Mouse (Mus musculus) liver, adult 2 months (tissue): Measurements from ENCODE around the gene Ocln. TPM values are rescaled to one million over a fixed set of nuclear protein-coding genes. Genes with fewer than 3 reads are reported as not detected.
A peak's percentile ranks its signal among the peaks of the same experiment; 100 is the strongest.
"Not testable (repeated sequence)": the region's sequence is repeated elsewhere in the genome, so short reads cannot be mapped to it uniquely, and the experiment has no call there.

ENCODE experiments used
- DNase-seq: peaks from one replicate; pipeline ENCODE4 v3.0.0-alpha.2; 2011; ENCODE audit warnings: low read depth, low spot score; ENCODE audit errors: extremely low read depth
- H3K27ac ChIP-seq: fragments of 200-500 bp; replicated peaks from 2 replicates; pipeline ENCODE4 v1.5.1; 2012; ENCODE audit warnings: low read depth, mild to moderate bottlenecking, control low read depth, inconsistent platforms, low read length; ENCODE audit not compliant: insufficient read depth
- H3K27me3 ChIP-seq: fragments of 200-500 bp; 2 replicates; pipeline ENCODE4 v1.6.1; 2012; ENCODE audit warnings: mild to moderate bottlenecking, moderate library complexity, low read length, inconsistent platforms; ENCODE audit not compliant: control insufficient read depth, insufficient read depth
- H3K36me3 ChIP-seq: fragments of 200-500 bp; 2 replicates; pipeline ENCODE4 v1.6.1; 2012; ENCODE audit warnings: low read length, inconsistent platforms; ENCODE audit not compliant: control insufficient read depth, insufficient read depth
- H3K4me1 ChIP-seq: fragments of 200-500 bp; 2 replicates; pipeline ENCODE4 v1.6.1; 2011; ENCODE audit warnings: low read length; ENCODE audit not compliant: control insufficient read depth, insufficient read depth
- H3K4me3 ChIP-seq: fragments of 200-500 bp; 2 replicates; pipeline ENCODE4 v1.5.1; 2011; ENCODE audit warnings: low read depth, mild to moderate bottlenecking, control low read depth, low read length, moderate library complexity; ENCODE audit not compliant: insufficient read depth
- H3K79me2 ChIP-seq: fragments of 200-500 bp; 2 replicates; pipeline ENCODE4 v1.6.1; 2012; ENCODE audit warnings: inconsistent platforms, mild to moderate bottlenecking, low read length, moderate library complexity; ENCODE audit not compliant: control insufficient read depth, insufficient read depth
- H3K9ac ChIP-seq: fragments of 200-500 bp; 2 replicates; pipeline ENCODE4 v1.6.1; 2012; ENCODE audit warnings: low read depth, mild to moderate bottlenecking, control low read depth, inconsistent platforms, low read length
- CTCF ChIP-seq: fragments of 200-500 bp; IDR thresholded peaks from 2 replicates; pipeline ENCODE4 v1.5.1; 2011; ENCODE audit warnings: low read depth, low read length, control low read depth
- POLR2A ChIP-seq: fragments of 200-500 bp; IDR thresholded peaks from 2 replicates; pipeline ENCODE4 v1.6.1; 2011; ENCODE audit warnings: low read length, control low read depth; ENCODE audit not compliant: insufficient read depth; ENCODE audit errors: extremely low read depth
- WGBS: fragments of 180-500 bp; shearing (Covaris S2); methylation state at CpG from one replicate; pipeline ENCODE4 v1.1.7; 2018; 5-methylcytosine and 5-hydroxymethylcytosine counted together
- polyA plus RNA-seq: library from polyadenylated mRNA; depleted of rRNA; stranded (reverse); fragments of >200 nt; gene quantifications from 2 replicates; pipeline ENCODE4 v1.2.3, GENCODE M21; 2012; rRNA removed
- total RNA-seq: library from RNA; depleted of rRNA; stranded (reverse); fragments of >200 nt; gene quantifications from 2 replicates; pipeline ENCODE4 v1.2.3, GENCODE M21; 2014; rRNA removed

The Ocln gene
- total and polyA plus RNA-seq, 2 experiments, result 6.1 to 51.9 TPM

- no peak overlapping the region for H3K27ac ChIP-seq
- H3K79me2 ChIP-seq, result no peaks in the 10 kb centered on the region
- H3K36me3 ChIP-seq, result peaks cover 32% of the 10 kb centered on the region
- H3K4me1 ChIP-seq, result no peaks in the 10 kb centered on the region
- WGBS, result 92% methylated on average over 2 of the region's 2 CpGs
- no peaks in the 10 kb centered on the region for H3K27me3 ChIP-seq
- DNase-seq, result no peak
- no peak overlapping the region for H3K4me3 ChIP-seq
- no peak overlapping the region for H3K9ac ChIP-seq
- TF ChIP-seq CTCF (no peak), POLR2A (no peak)
Observed at GRCm38 (mm10) chr13:100463527-100464222, 88.8 kb downstream of the Ocln start.

- no peak for DNase-seq
- WGBS, result 89% methylated on average over 3 of the region's 3 CpGs
- no peak for TF ChIP-seq POLR2A
- TF ChIP-seq CTCF, result no peak
- Histone ChIP-seq H3K79me2 (no peaks in the 10 kb centered on the region), H3K27me3 (no peaks in the 10 kb centered on the region), H3K36me3 (peaks cover 18% of the 10 kb centered on the region), H3K9ac (no peak overlapping the region), H3K27ac (no peak overlapping the region), H3K4me3 (no peak overlapping the region), H3K4me1 (no peaks in the 10 kb centered on the region)
Observed at GRCm38 (mm10) chr13:100461336-100461735, 91.2 kb downstream of the Ocln start.

- H3K4me1 ChIP-seq, H3K79me2 ChIP-seq, H3K9ac ChIP-seq, H3K27me3 ChIP-seq, H3K36me3 ChIP-seq, H3K4me3 ChIP-seq, H3K27ac ChIP-seq: not testable (repeated sequence)
- 79% methylated on average over 8 of the region's 8 CpGs for WGBS
- DNase-seq, result peak; percentile 30
Observed at GRCm38 (mm10) chr13:100452415-100453127, 99.9 kb downstream of the Ocln start, which contains the start of gene Naip1. Gene Naip1 (minus strand): TSS chr13:100452869.

GRCm38 (mm10) chr13:100449495-100449894 is 103.0 kb downstream of the Ocln start:
- DNase-seq, result peak; percentile 30
- no peak overlapping the region for H3K4me3 ChIP-seq

More at GRCm38 (mm10) chr13:100449495-100449894, 103.0 kb downstream of the Ocln start:
- H3K27me3 ChIP-seq, result no peaks in the 10 kb centered on the region
- H3K79me2 ChIP-seq, result no peaks in the 10 kb centered on the region
- TF ChIP-seq CTCF (no peak), POLR2A (no peak)
- no peak overlapping the region for H3K9ac ChIP-seq
- no peak overlapping the region for H3K27ac ChIP-seq
- no peaks in the 10 kb centered on the region for H3K36me3 ChIP-seq
- WGBS, result 74% methylated on average over 1 of the region's 1 CpGs
- H3K4me1 ChIP-seq, result no peaks in the 10 kb centered on the region

Other genes starting within 250 kb of the Ocln start
- 1.1 and 1.3 TPM in 2 replicates for gene Naip6, start 235.0 kb downstream of the Ocln start, total RNA-seq
- gene Naip6, start 235.0 kb downstream of the Ocln start, polyA plus RNA-seq, result 0.25 and 0.43 TPM in 2 replicates
- 0.37 and 0.47 TPM in 2 replicates for gene Naip1, start 99.8 kb downstream of the Ocln start, total RNA-seq
- 0.05 and 0.10 TPM in 2 replicates for gene Naip1, start 99.8 kb downstream of the Ocln start, polyA plus RNA-seq
- gene Gtf2h2, start 60.1 kb downstream of the Ocln start, total RNA-seq, result 17.3 and 20.8 TPM in 2 replicates
- 8.8 and 19.1 TPM in 2 replicates for gene Gtf2h2, start 60.1 kb downstream of the Ocln start, polyA plus RNA-seq
- gene Marveld2, start 64.3 kb upstream of the Ocln start, total RNA-seq, result 6.2 and 9.5 TPM in 2 replicates
- gene Marveld2, start 64.3 kb upstream of the Ocln start, polyA plus RNA-seq, result 6.4 and 8.6 TPM in 2 replicates
- gene Ak6, start 98.3 kb upstream of the Ocln start, total RNA-seq, result 46.4 and 52.1 TPM in 2 replicates
- gene Ak6, start 98.3 kb upstream of the Ocln start, polyA plus RNA-seq, result 20.3 and 20.9 TPM in 2 replicates
- 10.1 and 12.5 TPM in 2 replicates for gene Rad17, start 98.3 kb upstream of the Ocln start, total RNA-seq
- gene Rad17, start 98.3 kb upstream of the Ocln start, polyA plus RNA-seq, result 1.8 and 2.5 TPM in 2 replicates
- gene Taf9, start 98.9 kb upstream of the Ocln start, total RNA-seq, result 2.1 and 2.5 TPM in 2 replicates
- 0.67 and 0.76 TPM in 2 replicates for gene Taf9, start 98.9 kb upstream of the Ocln start, polyA plus RNA-seq
- 2.8 and 4.0 TPM in 2 replicates for gene Ccdc125, start 117.0 kb upstream of the Ocln start, total RNA-seq
- gene Ccdc125, start 117.0 kb upstream of the Ocln start, polyA plus RNA-seq, result 1.7 and 2.2 TPM in 2 replicates
- gene Cdk7, start 178.2 kb upstream of the Ocln start, total RNA-seq, result 13.1 and 15.1 TPM in 2 replicates
- 7.0 and 8.5 TPM in 2 replicates for gene Cdk7, start 178.2 kb upstream of the Ocln start, polyA plus RNA-seq
- 30.4 and 30.7 TPM in 2 replicates for gene Mrps36, start 191.9 kb upstream of the Ocln start, total RNA-seq
- gene Mrps36, start 191.9 kb upstream of the Ocln start, polyA plus RNA-seq, result 14.7 and 27.1 TPM in 2 replicates
- 0.34 TPM in 1 of 2 replicates, not detected in the other for gene Cenph, start 223.2 kb upstream of the Ocln start, total RNA-seq
- gene Cenph, start 223.2 kb upstream of the Ocln start, polyA plus RNA-seq, result 0.17 TPM in 1 of 2 replicates, not detected in the other
- 0.37 and 2.2 TPM in 2 replicates for gene Ccnb1, start 233.9 kb upstream of the Ocln start, total RNA-seq
- 0.16 and 0.26 TPM in 2 replicates for gene Ccnb1, start 233.9 kb upstream of the Ocln start, polyA plus RNA-seq